Mouse (Mus musculus) 3134 (cell line): ENCODE measurements around the gene Kcnj14.

Experiments
- DNase-seq: peaks from one replicate; pipeline ENCODE4 v3.0.0-alpha.2; 2011; ENCODE audit warnings: low spot score; ENCODE audit not compliant: insufficient read length; ENCODE audit errors: extremely low read depth

Gene Kcnj14

GRCm38 (mm10) chr7:45767500-45767899, 57.1 kb downstream of the Kcnj14 start:
- DNase-seq, result no peak

- no peak for DNase-seq
Measured at GRCm38 (mm10) chr7:45766764-45767163, 57.8 kb downstream of the Kcnj14 start.
